Mouse (Mus musculus): ENCODE measurements around the gene Rsl1d1. TPM values are rescaled to one million over a fixed set of nuclear protein-coding genes. Genes with fewer than 3 reads are reported as not detected.

Rsl1d1 gene
- polyA plus RNA-seq (2012; rRNA removed): 19.4 and 43.6 TPM in 2 replicates
- polyA plus RNA-seq (2014; fragmentation: Nextera tagmentation; extraction: Ambion mirVana): 109 and 117 TPM in 2 replicates

DNA sequence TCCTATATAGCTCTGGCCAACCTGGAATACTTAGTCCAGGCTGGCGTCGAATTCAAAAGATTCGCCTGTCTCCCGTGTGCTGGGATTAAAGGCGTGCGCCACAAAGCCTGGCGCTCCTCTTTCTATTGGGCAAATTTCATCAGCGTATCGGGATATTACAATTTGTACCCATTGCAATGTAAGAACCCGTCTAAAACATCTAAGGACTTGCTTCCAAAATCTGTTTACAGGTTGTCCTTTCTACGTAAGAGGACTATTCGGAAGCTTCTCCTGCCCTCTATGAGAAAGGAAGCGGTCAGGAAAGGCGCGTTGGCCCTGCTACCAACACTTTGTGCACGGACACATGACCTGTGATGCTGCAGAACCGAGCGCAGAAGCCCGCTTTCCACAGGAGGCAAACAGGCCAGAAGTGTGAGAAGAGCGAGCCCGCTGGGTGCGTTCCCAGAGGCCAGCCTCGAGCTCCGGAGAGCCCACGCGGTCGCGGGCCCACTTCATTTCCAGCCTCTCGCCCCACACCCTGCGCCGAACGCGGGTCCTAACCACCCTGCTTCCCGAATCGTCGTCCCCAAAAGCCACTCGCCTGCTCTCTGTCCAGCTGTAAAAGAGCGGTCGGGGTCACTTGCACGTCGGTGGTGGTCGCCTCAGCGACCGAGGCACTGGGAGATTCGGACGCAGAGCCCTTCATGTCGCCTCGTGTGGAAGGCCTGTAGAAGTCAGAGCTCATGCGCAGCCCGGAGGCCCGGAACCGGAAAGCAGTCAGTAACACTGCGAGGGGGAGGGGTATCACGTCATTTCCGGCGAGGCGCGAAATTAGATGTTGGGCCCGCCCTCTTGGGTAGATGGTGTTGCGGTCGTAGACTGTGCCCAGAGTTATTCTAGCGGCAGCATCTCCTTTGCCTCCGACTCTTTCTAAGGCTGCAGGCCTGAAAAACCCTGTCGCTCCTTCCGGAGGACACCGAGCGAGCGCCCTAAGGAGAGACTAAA is at the start of gene Rsl1d1:
Gene Rsl1d1, minus strand, starts transcription at position 761 of the 984 bp plus-strand sequence.
- peaks cover 41% of the 10 kb centered on the region for H3K36me3 ChIP-seq (replicated peaks; ENCODE audit: control insufficient read depth, insufficient read depth, low read depth)
- TF ChIP-seq CTCF (IDR thresholded peaks at IDR 0.05; ENCODE audit: low read depth) (no peak), EP300 (IDR thresholded peaks at IDR 0.05; ENCODE audit: low read depth) (0 out of 2 replicates have a peak, but pooled peaks have one; percentile 37)

DNA sequence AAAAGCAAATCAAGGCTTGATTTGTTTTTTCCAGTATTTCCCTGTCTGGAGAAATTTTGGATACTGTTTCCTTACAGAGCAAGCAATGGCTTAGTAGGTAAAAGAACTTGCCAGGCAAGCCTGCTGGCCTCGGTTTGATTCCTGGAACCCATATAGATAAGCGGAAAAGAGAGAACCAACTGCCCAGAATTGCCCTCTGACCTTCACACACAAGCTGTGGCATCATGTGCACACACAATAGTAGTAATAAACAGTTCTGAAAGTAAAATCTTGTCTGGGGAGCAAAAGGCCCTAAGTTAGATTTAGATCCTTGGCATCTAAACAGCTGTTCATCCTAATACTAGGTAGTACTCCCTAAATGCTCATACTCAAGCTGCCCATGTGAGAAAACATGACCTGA is 44.7 kb upstream of the Rsl1d1 start:
- H3K4me1 ChIP-seq (replicated peaks; ENCODE audit: control insufficient read depth in 2 of 2, insufficient read depth in 2 of 2, low read length in 1 of 2): peaks cover 3 to 19% of the 10 kb centered on the region in 2 experiments; a peak in 3 of 4 replicates
- ATAC-seq (ENCODE audit: insufficient read depth) (no peak), DNase-seq (ENCODE audit: low read depth in 3 of 3, low spot score in 3 of 3) (no peak)
- 30% methylated on average over 2 of the region's 2 CpGs for WGBS (ENCODE audit: insufficient replicate concordance)
- no peaks in the 10 kb centered on the region for H3K9me3 ChIP-seq (ENCODE audit: control insufficient read depth, low read length)
- H3K4me3 ChIP-seq (ENCODE audit: insufficient read depth in 1 of 2, low read depth in 2 of 2, low read length in 2 of 2): no peak overlapping the region
- TF ChIP-seq EP300 (IDR thresholded peaks at IDR 0.05; ENCODE audit: low read depth): no peak
- TF ChIP-seq CTCF (IDR thresholded peaks at IDR 0.05; ENCODE audit: low read depth): no peak
- no peak overlapping the region for H3K9ac ChIP-seq (replicated peaks)
- H3K27me3 ChIP-seq (ENCODE audit: control insufficient read depth, insufficient read depth, low read length): no peaks in the 10 kb centered on the region
- H3K4me2 ChIP-seq (ENCODE audit: low read depth): no peak overlapping the region
- no peaks in the 10 kb centered on the region; the same call in 1 of the 2 replicates for H3K36me3 ChIP-seq (replicated peaks; ENCODE audit: control insufficient read depth, insufficient read depth, low read depth)
- H3K27ac ChIP-seq: no peak overlapping the region

More for the DNA sequence above, at the start of gene Rsl1d1:
- H3K27me3 ChIP-seq (ENCODE audit: control insufficient read depth, insufficient read depth, low read length): no peaks in the 10 kb centered on the region
- H3K4me2 ChIP-seq (ENCODE audit: low read depth): peak within 1 kb of the TSS; percentile 96
- H3K9ac ChIP-seq (replicated peaks): peak within 1 kb of the TSS; percentile 93
- under 1% methylated on average over 68 of the region's 68 CpGs for WGBS (ENCODE audit: insufficient replicate concordance)
- peak; percentile 92 to 94 (median 93) for DNase-seq (ENCODE audit: low read depth in 3 of 3, low spot score in 3 of 3)
- peak within 1 kb of the TSS; percentile 72 for H3K27ac ChIP-seq
- peaks cover 13 to 25% of the 10 kb centered on the region in 2 experiments for H3K4me1 ChIP-seq (replicated peaks; ENCODE audit: control insufficient read depth in 2 of 2, insufficient read depth in 2 of 2, low read length in 1 of 2)
- no peaks in the 10 kb centered on the region for H3K9me3 ChIP-seq (ENCODE audit: control insufficient read depth, low read length)
- ATAC-seq (ENCODE audit: insufficient read depth): peak; percentile 99
- H3K4me3 ChIP-seq (ENCODE audit: insufficient read depth in 1 of 2, low read depth in 2 of 2, low read length in 2 of 2): peak within 1 kb of the TSS; percentile 79 to 96

DNA sequence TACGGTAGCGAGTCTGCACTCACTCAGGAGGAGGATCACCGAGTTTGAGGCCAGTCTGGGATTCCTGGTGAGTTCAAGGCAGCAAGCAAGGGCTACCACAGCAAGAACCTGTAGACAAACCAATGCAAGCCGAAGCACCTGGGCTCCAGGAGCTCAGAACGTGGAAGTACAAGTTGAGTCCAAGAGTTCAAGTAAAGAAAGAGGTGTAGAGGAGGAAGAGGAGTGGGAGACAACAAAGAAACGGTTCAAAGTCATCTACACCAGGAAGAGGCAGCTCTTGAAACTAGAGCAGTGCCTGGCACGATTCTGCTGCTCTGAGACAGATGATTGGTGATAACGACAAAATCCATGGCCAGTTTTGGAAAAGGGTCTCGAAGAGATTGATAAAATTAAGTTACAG is 42.6 kb upstream of the Rsl1d1 start:
- Histone ChIP-seq H3K4me3 (ENCODE audit: insufficient read depth in 1 of 2, low read depth in 2 of 2, low read length in 2 of 2) (no peak overlapping the region), H3K4me2 (ENCODE audit: low read depth) (no peak overlapping the region), H3K36me3 (replicated peaks; ENCODE audit: control insufficient read depth, insufficient read depth, low read depth) (no peaks in the 10 kb centered on the region; the same call in 1 of the 2 replicates), H3K27me3 (ENCODE audit: control insufficient read depth, insufficient read depth, low read length) (no peaks in the 10 kb centered on the region), H3K27ac (no peak overlapping the region), H3K9ac (replicated peaks) (no peak overlapping the region), H3K4me1 (replicated peaks; ENCODE audit: control insufficient read depth in 2 of 2, insufficient read depth in 2 of 2, low read length in 1 of 2) (peaks cover 0 to 11% of the 10 kb centered on the region in 2 experiments; a peak in 2 of 4 replicates), H3K9me3 (ENCODE audit: control insufficient read depth, low read length) (no peaks in the 10 kb centered on the region)
- TF ChIP-seq EP300 (IDR thresholded peaks at IDR 0.05; ENCODE audit: low read depth) (no peak), CTCF (IDR thresholded peaks at IDR 0.05; ENCODE audit: low read depth) (no peak)
- DNase-seq (ENCODE audit: low read depth in 3 of 3, low spot score in 3 of 3) (no peak), ATAC-seq (ENCODE audit: insufficient read depth) (no peak)
- WGBS (ENCODE audit: insufficient replicate concordance): 52% methylated on average over 9 of the region's 9 CpGs

DNA sequence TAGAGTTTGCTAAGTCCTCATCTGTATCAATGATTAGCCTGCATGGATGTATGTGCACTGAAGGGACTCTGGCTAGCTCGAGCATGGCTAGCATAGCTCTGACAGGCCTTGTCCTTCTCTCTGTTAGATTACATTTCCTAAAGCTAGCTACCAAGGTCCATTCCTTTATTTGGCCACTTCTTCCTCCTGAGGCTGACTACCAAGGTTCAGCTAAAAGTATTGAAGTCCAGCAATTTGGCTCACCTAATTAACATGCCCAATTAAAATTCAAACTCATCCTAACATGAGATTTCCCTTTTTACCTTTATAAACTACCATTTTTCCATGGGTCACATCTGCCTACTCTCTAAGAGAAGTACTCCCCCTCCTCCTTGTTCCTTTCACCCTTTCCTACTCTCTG is 39.3 kb upstream of the Rsl1d1 start:
- TF ChIP-seq CTCF (IDR thresholded peaks at IDR 0.05; ENCODE audit: low read depth): no peak
- TF ChIP-seq EP300 (IDR thresholded peaks at IDR 0.05; ENCODE audit: low read depth): no peak
- Histone ChIP-seq H3K4me1 (replicated peaks; ENCODE audit: control insufficient read depth in 2 of 2, insufficient read depth in 2 of 2, low read length in 1 of 2) (peaks cover 0 to 6% of the 10 kb centered on the region in 2 experiments; a peak in 2 of 4 replicates), H3K9me3 (ENCODE audit: control insufficient read depth, low read length) (no peaks in the 10 kb centered on the region), H3K27ac (no peak overlapping the region), H3K27me3 (ENCODE audit: control insufficient read depth, insufficient read depth, low read length) (no peaks in the 10 kb centered on the region), H3K36me3 (replicated peaks; ENCODE audit: control insufficient read depth, insufficient read depth, low read depth) (peaks cover 7% of the 10 kb centered on the region), H3K4me2 (ENCODE audit: low read depth) (no peak overlapping the region), H3K9ac (replicated peaks) (no peak overlapping the region), H3K4me3 (ENCODE audit: insufficient read depth in 1 of 2, low read depth in 2 of 2, low read length in 2 of 2) (no peak overlapping the region)
- DNase-seq (ENCODE audit: low read depth in 3 of 3, low spot score in 3 of 3): no peak
- 50% methylated on average over 1 of the region's 1 CpGs for WGBS (ENCODE audit: insufficient replicate concordance)
- ATAC-seq (ENCODE audit: insufficient read depth): no peak

DNA sequence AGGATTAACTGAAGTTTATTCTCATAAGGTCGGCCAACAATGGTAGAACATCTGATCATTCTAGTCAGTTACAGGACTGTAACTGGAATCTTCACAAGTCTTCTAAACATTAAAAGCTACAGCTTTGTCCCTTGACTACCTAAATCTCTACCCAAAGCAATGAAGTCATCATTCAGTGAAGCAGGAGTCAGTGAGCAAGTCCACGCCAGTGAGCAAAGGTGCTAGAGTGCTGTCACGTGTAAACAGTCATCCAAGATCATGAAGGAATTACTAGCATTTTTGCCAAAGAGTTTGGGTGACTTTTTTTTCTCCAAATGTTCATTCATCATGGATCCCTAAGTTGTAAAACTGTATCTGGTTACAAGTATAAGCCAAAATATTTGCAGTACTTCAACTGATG is 14.7 kb upstream of the Rsl1d1 start:
- no peaks in the 10 kb centered on the region for H3K9me3 ChIP-seq (ENCODE audit: control insufficient read depth, low read length)
- WGBS (ENCODE audit: insufficient replicate concordance): 76% methylated on average over 3 of the region's 3 CpGs
- no peak overlapping the region for H3K9ac ChIP-seq (replicated peaks)
- DNase-seq (ENCODE audit: low read depth in 3 of 3, low spot score in 3 of 3) (no peak), ATAC-seq (ENCODE audit: insufficient read depth) (no peak)
- no peak overlapping the region for H3K27ac ChIP-seq
- no peak overlapping the region for H3K4me3 ChIP-seq (ENCODE audit: insufficient read depth in 1 of 2, low read depth in 2 of 2, low read length in 2 of 2)
- H3K27me3 ChIP-seq (ENCODE audit: control insufficient read depth, insufficient read depth, low read length): no peaks in the 10 kb centered on the region
- no peak overlapping the region for H3K4me2 ChIP-seq (ENCODE audit: low read depth)
- H3K4me1 ChIP-seq (replicated peaks; ENCODE audit: control insufficient read depth in 2 of 2, insufficient read depth in 2 of 2, low read length in 1 of 2): no peaks in the 10 kb centered on the region
- TF ChIP-seq CTCF (IDR thresholded peaks at IDR 0.05; ENCODE audit: low read depth) (no peak), EP300 (IDR thresholded peaks at IDR 0.05; ENCODE audit: low read depth) (no peak)
- peaks cover 53% of the 10 kb centered on the region for H3K36me3 ChIP-seq (replicated peaks; ENCODE audit: control insufficient read depth, insufficient read depth, low read depth)
